10 mouse cellular contexts compared by ENCODE assay signal in genomic region chr1:120974661-120975060, GRCm38 (mm10).
A peak's percentile ranks its signal among the peaks of the same experiment; 100 is the strongest.
DNase-seq lines count a peak whose midpoint lies in the region.
"Had no signal": no experiment of that assay in that cellular context is flagged by ENCODE, and none has a peak within 500 bp of the region (broad histone marks: within the 10 kb centered on the region; RNA-seq: fewer than 3 reads in every experiment).

No protein-coding gene starts in this region.

- DNase-seq in adrenal gland, adult 2 months, result peak; percentile 18
- DNase-seq in adrenal gland, adult 18-20 months (ENCODE audit: low spot score in 2 of 2), result no peak
- peak; percentile 46 for DNase-seq in testis, postnatal 10 days (ENCODE audit: low spot score)
- DNase-seq in testis, postnatal 14 days (ENCODE audit: low spot score), result no peak
- peak; percentile 23 to 33 for DNase-seq in heart, postnatal 36 days
- DNase-seq in B cell, adult 2 months, result no peak
- DNase-seq in left cerebral cortex, adult 18-20 months (ENCODE audit: low spot score in 2 of 2), result no peak
- DNase-seq in layer of hippocampus, adult 11-12 months (ENCODE audit: low spot score), result no peak
- DNase-seq: forebrain, postnatal 0 days; right cerebral cortex, postnatal 14 days had no signal

- intact Hi-C loops in heart, postnatal 36 days (cut with DNase I), result no loop called here

Comparison
In these comparisons a context has a peak if more than half of its experiments do, and no peak if none do; other contexts are left out.
1. DNase-seq: peak in adrenal gland, adult 2 months (single experiment), testis, postnatal 10 days (single experiment) and heart, postnatal 36 days (2 of 2); none in adrenal gland, adult 18-20 months (0 of 2), testis, postnatal 14 days (single experiment), B cell, adult 2 months (0 of 2), left cerebral cortex, adult 18-20 months (0 of 2) and layer of hippocampus, adult 11-12 months (single experiment).